Mouse (Mus musculus) embryonic facial prominence, embryonic 12.5 days (tissue): ENCODE data around the gene Stom. TPM values are rescaled to one million over a fixed set of nuclear protein-coding genes. Genes with fewer than 3 reads are reported as not detected.

Experiments
- ATAC-seq: fragments of 200-750 bp; cut with Nextera tagmentation; 2 replicates; pipeline ENCODE4 v1.8.0; 2017; ENCODE audit not compliant: insufficient number of reproducible peaks, insufficient read depth, low FRiP score, low TSS enrichment
- H3K27ac ChIP-seq: fragments of 300-500 bp; sonication (generic); 2 replicates; pipeline ENCODE4 v1.5.1; 2016; ENCODE audit warnings: mild to moderate bottlenecking
- H3K27me3 ChIP-seq: fragments of 300-500 bp; sonication (generic); 2 replicates; pipeline ENCODE4 v1.6.1; 2016; ENCODE audit warnings: mild to moderate bottlenecking, moderate library complexity
- H3K36me3 ChIP-seq: fragments of 300-500 bp; sonication (generic); 2 replicates; pipeline ENCODE4 v1.6.1; 2016; ENCODE audit warnings: mild to moderate bottlenecking
- H3K4me1 ChIP-seq: fragments of 300-500 bp; sonication (generic); 2 replicates; pipeline ENCODE4 v1.6.1; 2016
- H3K4me2 ChIP-seq: fragments of 300-500 bp; sonication (generic); replicated peaks from 2 replicates; pipeline ENCODE4 v1.6.1; 2016; ENCODE audit warnings: mild to moderate bottlenecking, moderate library complexity
- H3K4me3 ChIP-seq: fragments of 300-500 bp; sonication (generic); 2 replicates; pipeline ENCODE4 v1.5.1; 2016; ENCODE audit warnings: mild to moderate bottlenecking
- H3K9ac ChIP-seq: fragments of 300-500 bp; sonication (generic); 2 replicates; pipeline ENCODE4 v1.6.1; 2016; ENCODE audit warnings: mild to moderate bottlenecking, moderate library complexity
- H3K9me3 ChIP-seq: fragments of 300-500 bp; sonication (generic); 2 replicates; pipeline ENCODE4 v1.6.1; 2016; ENCODE audit warnings: mild to moderate bottlenecking, moderate library complexity
- WGBS: fragments of 180-500 bp; shearing (Covaris S2); methylation state at CpG from one replicate; pipeline ENCODE4 v1.1.7; 2016; 5-methylcytosine and 5-hydroxymethylcytosine counted together
- polyA plus RNA-seq: library from polyadenylated mRNA; unstranded; fragments of >200 nt; fragmentation: Nextera tagmentation; extraction: Ambion mirVana; gene quantifications from 2 replicates; pipeline ENCODE4 v1.2.1, GENCODE M21; 2016

Gene Stom
- polyA plus RNA-seq, 1 experiment from 2014 or later, result 24.1 TPM

- ATAC-seq, result no peak
- WGBS, result 80% methylated on average over 4 of the region's 4 CpGs
- Histone ChIP-seq H3K9ac (no peak overlapping the region), H3K27ac (no peak overlapping the region), H3K27me3 (no peaks in the 10 kb centered on the region), H3K36me3 (0 out of 2 replicates have a peak, but pooled peaks cover 6% of the 10 kb centered on the region), H3K9me3 (no peaks in the 10 kb centered on the region), H3K4me2 (no peak overlapping the region), H3K4me3 (no peak overlapping the region), H3K4me1 (no peaks in the 10 kb centered on the region)
These were observed 19.2 kb downstream of the Stom start for GRCm38 (mm10) chr2:35317604-35318003.

- Histone ChIP-seq H3K36me3 (no peaks in the 10 kb centered on the region; the same call in 1 of the 2 replicates), H3K9me3 (no peaks in the 10 kb centered on the region), H3K4me1 (no peaks in the 10 kb centered on the region), H3K9ac (no peak overlapping the region), H3K27me3 (no peaks in the 10 kb centered on the region), H3K4me2 (no peak overlapping the region), H3K4me3 (no peak overlapping the region), H3K27ac (no peak overlapping the region)
- WGBS, result 54% methylated on average over 3 of the region's 3 CpGs
- no peak for ATAC-seq
These were observed 22.5 kb downstream of the Stom start for GRCm38 (mm10) chr2:35314300-35314699.

DNA sequence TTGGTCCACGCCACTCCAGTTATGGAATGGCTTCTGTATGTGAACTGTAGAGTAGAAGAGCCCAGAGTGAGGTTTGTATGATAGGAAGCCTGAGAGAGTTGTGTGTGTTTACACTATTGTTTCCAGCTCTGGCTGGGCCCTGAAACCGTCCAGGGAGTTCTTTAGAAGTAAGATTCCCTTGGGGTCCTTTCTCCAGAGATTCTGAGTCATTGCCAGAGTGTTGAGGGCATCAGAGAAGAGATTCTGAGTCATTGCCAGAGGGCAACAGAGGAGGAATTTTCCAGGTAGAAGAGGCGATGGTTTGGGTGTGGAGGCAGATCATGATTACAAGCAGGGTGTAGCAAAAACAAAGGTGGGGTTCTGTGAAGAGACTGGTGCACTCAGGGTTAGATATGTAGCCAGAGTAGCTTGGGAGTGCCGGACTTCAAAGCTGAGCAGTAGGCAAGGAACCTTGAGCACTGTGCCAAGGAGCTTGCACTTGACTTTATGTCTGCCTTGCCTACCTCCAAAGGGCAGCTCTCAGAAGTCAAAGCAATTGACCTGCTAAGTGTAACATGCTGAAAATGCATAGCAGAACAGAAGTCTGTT, 26.8 kb downstream of the Stom start:
- H3K4me1 ChIP-seq, result no peaks in the 10 kb centered on the region
- no peak overlapping the region for H3K27ac ChIP-seq
- ATAC-seq, result no peak
- no peak overlapping the region for H3K4me3 ChIP-seq
- 83% methylated on average over 4 of the region's 4 CpGs for WGBS
- no peak overlapping the region for H3K4me2 ChIP-seq
- H3K27me3 ChIP-seq, result no peaks in the 10 kb centered on the region
- H3K9me3 ChIP-seq, result no peaks in the 10 kb centered on the region
- peaks cover 19% of the 10 kb centered on the region; the same call in 1 of the 2 replicates for H3K36me3 ChIP-seq
- no peak overlapping the region for H3K9ac ChIP-seq

DNA sequence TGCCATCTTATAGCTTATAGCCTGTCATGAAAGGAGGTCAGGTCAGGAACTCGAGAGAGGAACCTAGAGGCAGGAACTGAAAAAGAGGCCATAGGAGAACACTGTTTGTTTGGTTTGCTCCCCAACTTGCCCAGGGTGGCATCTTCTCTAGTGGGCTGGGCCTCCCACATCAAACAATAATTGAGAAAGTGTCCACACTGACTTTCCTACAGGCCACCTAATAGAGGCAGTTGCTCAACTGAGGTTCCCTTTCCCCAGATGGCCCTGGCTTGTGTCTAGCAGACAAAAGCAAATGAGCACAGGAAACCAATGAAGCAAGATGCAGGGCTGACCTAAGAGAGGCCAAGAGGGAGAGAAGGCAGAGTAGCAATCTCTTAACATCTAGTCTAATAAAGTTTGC, 28.6 kb downstream of the Stom start:
- H3K9me3 ChIP-seq, result no peaks in the 10 kb centered on the region
- no peak for ATAC-seq
- H3K27ac ChIP-seq, result no peak overlapping the region
- no peaks in the 10 kb centered on the region for H3K27me3 ChIP-seq
- peaks cover 20% of the 10 kb centered on the region for H3K36me3 ChIP-seq
- H3K9ac ChIP-seq, result no peak overlapping the region
- H3K4me3 ChIP-seq, result no peak overlapping the region
- H3K4me1 ChIP-seq, result no peaks in the 10 kb centered on the region
- 48% methylated on average over 1 of the region's 1 CpGs for WGBS
- H3K4me2 ChIP-seq, result no peak overlapping the region

- ATAC-seq, result no peak
- WGBS, result 82% methylated on average over 13 of the region's 13 CpGs
- no peaks in the 10 kb centered on the region for H3K9me3 ChIP-seq
These were observed 34.5 kb downstream of the Stom start for GRCm38 (mm10) chr2:35302049-35302885.

GRCm38 (mm10) chr2:35299437-35299836, 37.3 kb downstream of the Stom start:
- no peak overlapping the region for H3K4me2 ChIP-seq
- H3K9me3 ChIP-seq, result no peaks in the 10 kb centered on the region
- ATAC-seq, result no peak
- H3K4me3 ChIP-seq, result no peak overlapping the region
- 88% methylated on average over 2 of the region's 2 CpGs for WGBS
- peaks cover 23% of the 10 kb centered on the region; the same call in 1 of the 2 replicates for H3K36me3 ChIP-seq
- H3K27me3 ChIP-seq, result no peaks in the 10 kb centered on the region
- no peaks in the 10 kb centered on the region for H3K4me1 ChIP-seq
- H3K9ac ChIP-seq, result no peak overlapping the region
- no peak overlapping the region for H3K27ac ChIP-seq

More at GRCm38 (mm10) chr2:35302049-35302885, 34.5 kb downstream of the Stom start:
- Histone ChIP-seq H3K27ac (no peak overlapping the region), H3K4me2 (no peak overlapping the region), H3K9ac (no peak overlapping the region), H3K4me1 (no peaks in the 10 kb centered on the region), H3K36me3 (peaks cover 25% of the 10 kb centered on the region), H3K4me3 (no peak overlapping the region), H3K27me3 (no peaks in the 10 kb centered on the region)

- Histone ChIP-seq H3K36me3 (peaks cover 18% of the 10 kb centered on the region; the same call in 1 of the 2 replicates), H3K9ac (no peak overlapping the region), H3K4me3 (no peak overlapping the region), H3K4me1 (no peaks in the 10 kb centered on the region), H3K9me3 (no peaks in the 10 kb centered on the region), H3K27me3 (no peaks in the 10 kb centered on the region), H3K27ac (no peak overlapping the region), H3K4me2 (no peak overlapping the region)
- WGBS, result 33% methylated on average over 15 of the region's 15 CpGs
- ATAC-seq, result peak; percentile 19; the same call in 1 of the 2 replicates
These were observed 39.0 kb downstream of the Stom start for GRCm38 (mm10) chr2:35297703-35298332.

DNA sequence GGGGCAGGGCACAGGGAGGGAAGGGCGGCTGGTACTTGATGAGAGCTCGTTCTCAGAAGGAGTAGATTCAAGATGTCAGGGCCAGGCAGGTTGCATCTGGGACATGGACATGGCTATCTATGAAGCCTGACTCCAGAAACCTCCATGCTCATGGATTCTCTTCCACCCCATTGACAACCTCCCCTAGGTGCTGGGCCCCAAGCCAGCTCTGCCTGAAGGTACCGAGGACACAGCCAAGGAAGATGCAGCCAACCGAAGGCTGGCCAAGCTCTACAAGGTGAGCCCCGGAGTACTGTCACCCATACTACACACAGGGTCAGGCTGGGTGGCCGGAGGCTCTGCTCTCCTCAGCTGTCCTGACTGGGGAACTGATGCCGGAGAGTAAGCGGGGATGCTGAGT, 43.5 kb downstream of the Stom start:
- WGBS, result 87% methylated on average over 8 of the region's 8 CpGs
- no peaks in the 10 kb centered on the region for H3K4me1 ChIP-seq
- no peaks in the 10 kb centered on the region for H3K9me3 ChIP-seq
- no peak for ATAC-seq
- no peak overlapping the region for H3K27ac ChIP-seq
- no peak overlapping the region for H3K4me2 ChIP-seq
- H3K36me3 ChIP-seq, result 0 out of 2 replicates have a peak, but pooled peaks cover 5% of the 10 kb centered on the region
- no peak overlapping the region for H3K9ac ChIP-seq
- no peak overlapping the region for H3K4me3 ChIP-seq
- no peaks in the 10 kb centered on the region for H3K27me3 ChIP-seq

DNA sequence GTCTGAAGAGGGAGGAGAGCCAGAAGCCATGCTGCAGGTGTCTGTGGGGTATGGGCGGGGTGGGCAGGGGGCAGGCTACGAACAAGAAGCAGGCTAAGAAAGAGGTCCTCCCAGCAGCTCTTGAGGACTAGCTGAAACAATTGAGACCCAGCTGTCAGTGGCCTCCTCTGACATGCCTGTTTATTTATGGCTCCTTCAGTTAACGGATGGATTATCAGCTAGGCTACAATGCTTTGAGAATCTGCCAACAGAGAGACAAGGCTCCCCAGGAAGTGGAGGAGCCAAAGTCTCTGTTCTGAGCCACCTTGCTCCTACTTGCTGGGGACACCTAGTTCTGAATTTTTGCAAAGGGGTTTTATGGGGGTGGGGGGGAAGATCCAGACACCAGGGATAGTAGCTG, 44.1 kb downstream of the Stom start:
- H3K9ac ChIP-seq, result no peak overlapping the region
- no peaks in the 10 kb centered on the region for H3K9me3 ChIP-seq
- 83% methylated on average over 3 of the region's 3 CpGs for WGBS
- H3K27ac ChIP-seq, result no peak overlapping the region
- H3K4me1 ChIP-seq, result no peaks in the 10 kb centered on the region
- 0 out of 2 replicates have a peak, but pooled peaks cover 5% of the 10 kb centered on the region for H3K36me3 ChIP-seq
- no peak for ATAC-seq
- no peak overlapping the region for H3K4me3 ChIP-seq
- H3K27me3 ChIP-seq, result no peaks in the 10 kb centered on the region
- no peak overlapping the region for H3K4me2 ChIP-seq

- Histone ChIP-seq H3K27me3 (no peaks in the 10 kb centered on the region), H3K4me1 (no peaks in the 10 kb centered on the region), H3K36me3 (peaks cover 5% of the 10 kb centered on the region; the same call in 1 of the 2 replicates), H3K27ac (no peak overlapping the region), H3K9ac (no peak overlapping the region), H3K4me3 (no peak overlapping the region), H3K4me2 (no peak overlapping the region), H3K9me3 (no peaks in the 10 kb centered on the region)
- no peak for ATAC-seq
- WGBS, result 20% methylated on average over 3 of the region's 3 CpGs
These were observed 44.9 kb downstream of the Stom start for GRCm38 (mm10) chr2:35291856-35292255.

DNA sequence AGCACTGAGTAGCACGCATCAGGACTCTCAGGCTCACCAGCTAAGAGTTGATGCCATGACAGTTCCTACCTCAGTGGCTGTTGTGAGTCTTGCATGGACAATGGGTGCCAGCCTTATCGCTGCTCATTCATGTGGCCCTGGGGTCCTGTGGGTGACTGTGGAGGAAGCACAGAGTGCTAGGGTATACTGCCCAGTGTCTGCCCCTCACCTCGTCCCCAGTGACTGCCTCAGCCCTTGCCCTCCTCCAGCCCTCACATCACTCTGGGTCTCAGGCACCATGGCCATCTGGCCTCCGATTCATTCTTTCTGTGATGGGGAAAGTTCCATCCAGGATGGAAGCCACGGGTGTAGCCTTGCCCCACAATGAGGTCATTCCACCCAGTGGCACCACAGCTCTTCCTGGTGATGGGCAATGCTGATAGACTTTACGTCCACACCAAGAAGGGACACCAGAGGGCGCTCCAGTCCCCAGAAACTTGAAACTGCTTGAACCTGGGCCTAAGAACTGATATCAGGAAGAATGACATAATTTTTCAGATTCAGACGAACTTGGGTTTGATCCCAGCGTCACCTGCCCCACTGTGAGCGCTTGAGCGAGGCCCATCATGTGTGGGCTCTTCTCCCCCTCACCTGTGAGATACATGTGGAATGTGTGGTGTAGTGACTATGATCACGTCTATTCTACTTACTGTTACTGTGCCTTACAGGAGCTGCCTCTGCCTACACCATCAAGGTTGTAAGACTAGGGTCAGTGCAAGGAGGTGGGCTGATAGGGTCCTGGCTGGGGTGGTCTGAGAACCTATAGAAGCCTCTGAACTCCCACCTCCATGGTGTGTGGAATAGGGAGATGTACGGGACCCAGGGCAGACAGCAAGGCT, 47.8 kb downstream of the Stom start:
- Histone ChIP-seq H3K4me3 (no peak overlapping the region), H3K36me3 (peaks cover 4% of the 10 kb centered on the region; the same call in 1 of the 2 replicates), H3K27ac (no peak overlapping the region)

More for the DNA sequence above, 47.8 kb downstream of the Stom start:
- ATAC-seq, result no peak
- WGBS, result 38% methylated on average over 13 of the region's 13 CpGs
- Histone ChIP-seq H3K9ac (no peak overlapping the region), H3K4me1 (no peaks in the 10 kb centered on the region), H3K4me2 (no peak overlapping the region), H3K9me3 (no peaks in the 10 kb centered on the region), H3K27me3 (0 out of 2 replicates have a peak, but pooled peaks cover 5% of the 10 kb centered on the region)
